ENCODE assay signal across 9 mouse cellular contexts in genomic region chr7:89115633-89116032, GRCm38 (mm10).
DNase-seq lines count a peak whose midpoint lies in the region; ATAC-seq and TF ChIP-seq lines count a peak whose summit lies in the region.
"Had no signal": no experiment of that assay in that cellular context is flagged by ENCODE, and none has a peak within 500 bp of the region (broad histone marks: within the 10 kb centered on the region; RNA-seq: fewer than 3 reads in every experiment).

No protein-coding gene starts in this region.

- H3K4me2 ChIP-seq in stomach, embryonic 14.5 days (replicated peaks; ENCODE audit: low read depth, low read length) = no peak overlapping the region
- no peak overlapping the region for H3K4me2 ChIP-seq in stomach, postnatal 0 days (replicated peaks; ENCODE audit: low read depth)
- no peak overlapping the region for H3K4me2 ChIP-seq in forebrain, embryonic 16.5 days (ENCODE audit: low read length)

- H3K36me3 ChIP-seq in stomach, embryonic 14.5 days (ENCODE audit: control insufficient read depth, insufficient read depth, low read length) = no peaks in the 10 kb centered on the region
- H3K36me3 ChIP-seq in stomach, postnatal 0 days (ENCODE audit: control insufficient read depth, insufficient read depth, low read length) = no peaks in the 10 kb centered on the region
- no peaks in the 10 kb centered on the region for H3K36me3 ChIP-seq in forebrain, embryonic 16.5 days (ENCODE audit: control insufficient read depth, insufficient read depth)

- no peaks in the 10 kb centered on the region for H3K27me3 ChIP-seq in stomach, embryonic 14.5 days (ENCODE audit: control insufficient read depth, insufficient read depth, low read length)
- no peaks in the 10 kb centered on the region for H3K27me3 ChIP-seq in stomach, postnatal 0 days (ENCODE audit: control insufficient read depth, insufficient read depth, low read length)
- H3K27me3 ChIP-seq in forebrain, embryonic 16.5 days (replicated peaks; ENCODE audit: control insufficient read depth, insufficient read depth, low read length) = no peaks in the 10 kb centered on the region

- no peak for ATAC-seq in stomach, embryonic 14.5 days (ENCODE audit: insufficient number of reproducible peaks, insufficient read depth, low FRiP score, low read depth)
- no peak for ATAC-seq in stomach, postnatal 0 days (ENCODE audit: low FRiP score, low TSS enrichment)
- ATAC-seq in forebrain, embryonic 16.5 days = no peak
- ATAC-seq: hindbrain, postnatal 0 days had no signal

- H3K9ac ChIP-seq in stomach, embryonic 14.5 days (replicated peaks; ENCODE audit: low read depth, low read length) = no peak overlapping the region
- H3K9ac ChIP-seq in stomach, postnatal 0 days (ENCODE audit: low read length) = no peak overlapping the region
- no peak overlapping the region for H3K9ac ChIP-seq in forebrain, embryonic 16.5 days (replicated peaks; ENCODE audit: low read depth, low read length)

- TF ChIP-seq CTCF in stomach, postnatal 0 days (IDR thresholded peaks at IDR 0.05; ENCODE audit: low read depth) = no peak

- 82% methylated on average over 3 of the region's 3 CpGs for WGBS in stomach, embryonic 14.5 days
- WGBS in stomach, postnatal 0 days = 80% methylated on average over 3 of the region's 3 CpGs
- WGBS in forebrain, embryonic 16.5 days = 71% methylated on average over 3 of the region's 3 CpGs

- intact Hi-C loops in heart, postnatal 25 days (cut with DNase I) = no loop called here

- peak overlapping the region; percentile 50; the same call in 1 of the 2 replicates for H3K27ac ChIP-seq in stomach, embryonic 14.5 days (ENCODE audit: low read length)
- no peak overlapping the region for H3K27ac ChIP-seq in stomach, postnatal 0 days (replicated peaks)
- H3K27ac ChIP-seq in forebrain, embryonic 16.5 days (ENCODE audit: low read length) = no peak overlapping the region
- H3K27ac ChIP-seq: hindbrain, postnatal 0 days had no signal

- no peak overlapping the region for H3K4me3 ChIP-seq in stomach, embryonic 14.5 days (ENCODE audit: low read depth, low read length)
- H3K4me3 ChIP-seq in stomach, postnatal 0 days (ENCODE audit: low read depth, low read length) = no peak overlapping the region
- H3K4me3 ChIP-seq in forebrain, embryonic 16.5 days (replicated peaks; ENCODE audit: low read length) = no peak overlapping the region

- H3K9me3 ChIP-seq in stomach, embryonic 14.5 days (ENCODE audit: control insufficient read depth, low read depth, low read length) = no peaks in the 10 kb centered on the region
- no peaks in the 10 kb centered on the region for H3K9me3 ChIP-seq in stomach, postnatal 0 days (ENCODE audit: control insufficient read depth, low read length)
- H3K9me3 ChIP-seq in forebrain, embryonic 16.5 days (ENCODE audit: control insufficient read depth, low read length) = no peaks in the 10 kb centered on the region

- DNase-seq in stomach, postnatal 0 days (ENCODE audit: low spot score) = no peak
- peak; percentile 32 for DNase-seq in heart, postnatal 25 days (ENCODE audit: low spot score)
- DNase-seq in kidney, postnatal 4 days = peak; percentile 5 to 12
- DNase-seq in MN1 (ENCODE audit: low spot score) = no peak
- no peak for DNase-seq in urinary bladder, postnatal 36 days (ENCODE audit: low spot score in 2 of 2)
- DNase-seq: thymus, adult 18-20 months had no signal

- no peaks in the 10 kb centered on the region for H3K4me1 ChIP-seq in stomach, embryonic 14.5 days (ENCODE audit: control insufficient read depth, insufficient read depth, low read length)
- no peaks in the 10 kb centered on the region for H3K4me1 ChIP-seq in stomach, postnatal 0 days (replicated peaks; ENCODE audit: control insufficient read depth, insufficient read depth)
- no peaks in the 10 kb centered on the region for H3K4me1 ChIP-seq in forebrain, embryonic 16.5 days (replicated peaks; ENCODE audit: control insufficient read depth, insufficient read depth, low read length)

- no peak for TF ChIP-seq EP300 in stomach, postnatal 0 days (optimal IDR thresholded peaks at IDR 0.05)

Comparison
In these comparisons a context has a peak if more than half of its experiments do, and no peak if none do; other contexts are left out.
1. DNase-seq: peak in heart, postnatal 25 days (single experiment) and kidney, postnatal 4 days (2 of 2); none in stomach, postnatal 0 days (single experiment), MN1 (single experiment) and urinary bladder, postnatal 36 days (0 of 2).